Mouse (Mus musculus) WW6 (cell line): ENCODE measurements at regions not wholly inside any gene's neighbourhood (a gene's known extent, or its start where the extent isn't known, plus 50 kb on each side); places are given as distances from the start of the nearest gene placed in this dataset.

Experiments
- DNase-seq: peaks from one replicate; pipeline ENCODE4 v3.0.0-alpha.2; 2013; ENCODE audit warnings: low read depth, low spot score

DNA sequence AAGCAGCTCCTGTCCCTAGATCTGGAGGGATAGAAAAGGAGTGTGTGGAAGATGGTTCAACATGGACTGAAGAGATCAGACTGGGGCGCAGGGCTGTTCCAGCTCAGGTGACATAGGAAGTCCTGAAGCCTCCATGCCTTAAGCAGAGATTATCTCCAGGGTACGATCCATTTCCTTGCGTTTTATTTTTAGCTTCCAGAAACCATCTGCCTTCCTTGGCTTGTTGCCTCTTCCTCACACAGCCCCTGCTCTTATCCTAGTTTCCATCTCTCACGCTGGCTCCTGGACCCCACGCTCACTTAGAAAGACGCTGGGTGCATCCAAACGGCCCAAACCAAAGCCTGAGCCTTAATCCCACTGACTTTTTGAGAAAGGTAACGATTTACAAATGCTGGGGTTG is 206.8 kb upstream of the Daam1 start:
- no peak for DNase-seq

DNA sequence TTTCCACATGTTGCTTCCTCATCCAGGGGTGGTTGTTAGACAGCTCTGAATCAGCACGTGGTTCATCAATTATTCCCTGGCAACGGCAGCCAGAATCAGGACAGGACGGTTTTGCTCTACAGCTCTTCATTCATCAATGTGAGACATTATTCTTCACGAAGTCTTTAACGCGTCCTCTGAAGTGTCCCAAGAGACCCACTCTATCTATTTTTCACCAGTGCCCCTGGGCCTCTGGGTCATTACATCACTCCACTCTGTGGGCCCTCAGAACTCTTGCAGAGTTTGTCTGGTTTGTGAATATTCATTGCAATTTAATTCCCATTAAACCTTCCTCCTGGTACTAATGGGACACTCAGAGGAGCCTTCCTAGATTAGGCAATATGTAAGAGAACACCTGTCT is 206.2 kb upstream of the Daam1 start:
- no peak for DNase-seq

DNA sequence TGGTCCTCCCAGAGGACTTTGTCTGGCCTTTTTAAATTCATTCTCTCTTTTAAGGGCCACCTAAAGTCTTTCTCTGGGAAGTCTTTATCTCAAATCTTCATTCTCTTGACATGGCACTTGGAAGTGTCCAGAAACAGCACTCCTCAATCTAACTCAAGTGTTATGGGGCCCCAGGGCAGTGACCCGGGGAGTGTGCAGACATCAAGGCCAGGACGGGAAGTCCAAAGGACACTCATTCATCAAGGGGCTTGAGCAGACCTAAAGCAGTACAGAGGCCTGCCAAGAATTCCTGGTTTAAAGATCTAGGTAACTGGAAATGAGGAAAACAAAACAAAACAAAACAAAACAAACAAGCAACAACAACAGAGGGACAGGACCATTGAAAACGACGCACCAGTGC is 205.8 kb upstream of the Daam1 start:
- DNase-seq = no peak

DNA sequence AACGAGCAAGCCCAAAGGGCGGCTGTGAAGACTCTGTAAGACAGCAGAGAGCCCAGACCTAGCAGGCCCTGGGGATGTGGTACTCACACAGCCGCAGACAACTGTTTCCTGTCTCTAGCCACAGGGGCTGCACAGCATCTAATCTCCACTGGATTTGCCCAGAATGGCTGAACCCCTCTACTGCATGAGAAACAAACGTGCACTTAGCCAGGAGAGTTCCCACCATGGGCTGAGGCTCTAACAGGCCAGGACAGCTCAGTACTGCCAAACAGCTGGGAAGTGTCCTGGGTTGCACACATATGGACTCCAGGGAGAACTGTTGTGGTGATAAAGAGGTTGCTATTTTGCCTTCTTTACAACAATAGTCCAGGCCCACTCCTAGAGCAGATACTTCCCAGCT is 204.1 kb upstream of the Daam1 start:
- no peak for DNase-seq

DNA sequence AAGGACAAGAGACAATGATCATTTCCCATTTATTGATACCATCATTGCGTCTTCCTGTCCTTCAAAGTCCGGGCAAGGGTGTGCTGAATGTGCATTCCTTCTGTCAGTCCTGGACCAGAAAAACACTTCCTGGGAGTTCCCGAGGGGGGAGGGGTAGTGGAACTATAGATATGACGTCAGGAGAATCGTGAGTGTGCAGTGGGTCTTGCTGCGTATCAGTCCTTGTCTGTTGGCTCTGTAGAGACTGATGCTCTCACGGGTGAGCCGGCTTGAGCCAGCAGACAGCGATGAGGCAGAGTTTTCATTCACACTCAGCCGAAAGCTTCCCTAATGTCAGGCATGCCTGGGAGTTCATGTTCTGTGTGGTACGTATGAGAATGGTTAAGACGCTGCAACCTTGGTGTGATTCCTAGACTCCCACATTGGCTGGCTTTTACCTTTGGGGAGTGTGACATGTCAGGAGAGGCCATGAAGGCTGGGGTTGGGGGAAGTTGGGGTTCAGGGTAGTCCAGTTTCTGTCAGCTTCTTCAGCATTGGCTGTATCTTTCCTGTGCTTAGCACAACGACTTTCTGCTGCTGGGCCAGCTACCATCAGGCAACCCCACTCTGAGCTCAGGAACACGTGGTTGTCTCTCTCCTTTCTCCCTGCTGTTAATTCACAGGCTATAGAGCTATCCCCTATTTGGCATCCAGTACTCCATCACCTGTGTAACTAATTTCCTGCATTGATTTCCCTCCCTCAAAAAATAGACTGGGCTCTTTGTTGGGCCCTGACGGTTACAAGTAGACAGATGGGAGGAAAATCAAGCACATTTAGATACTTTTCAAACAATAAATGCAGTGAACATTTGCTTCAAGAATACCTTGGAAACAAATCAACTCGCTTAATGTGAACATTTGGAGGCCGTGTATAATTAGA is 203.2 kb upstream of the Daam1 start:
- no peak for DNase-seq

DNA sequence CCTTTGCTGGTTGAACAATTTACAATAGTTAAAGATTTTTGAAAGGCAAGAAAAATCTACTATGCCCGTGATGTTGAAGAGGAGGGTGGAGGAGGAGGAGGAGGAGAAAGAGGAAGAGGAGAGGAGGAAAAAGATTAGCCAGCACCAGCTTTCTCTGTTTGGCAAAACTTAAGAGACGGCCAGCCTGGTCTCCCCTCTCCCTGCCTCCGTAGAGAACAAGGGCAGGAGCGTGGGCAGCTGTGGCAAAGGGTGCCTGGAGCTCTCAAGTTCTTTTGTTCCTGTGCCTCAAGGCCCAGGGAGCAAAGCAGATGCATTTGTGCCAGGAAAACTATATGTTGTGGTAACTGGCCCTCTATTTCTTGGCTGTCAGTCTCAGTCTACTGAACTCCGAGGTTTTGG is 202.5 kb upstream of the Daam1 start:
- DNase-seq = no peak

DNA sequence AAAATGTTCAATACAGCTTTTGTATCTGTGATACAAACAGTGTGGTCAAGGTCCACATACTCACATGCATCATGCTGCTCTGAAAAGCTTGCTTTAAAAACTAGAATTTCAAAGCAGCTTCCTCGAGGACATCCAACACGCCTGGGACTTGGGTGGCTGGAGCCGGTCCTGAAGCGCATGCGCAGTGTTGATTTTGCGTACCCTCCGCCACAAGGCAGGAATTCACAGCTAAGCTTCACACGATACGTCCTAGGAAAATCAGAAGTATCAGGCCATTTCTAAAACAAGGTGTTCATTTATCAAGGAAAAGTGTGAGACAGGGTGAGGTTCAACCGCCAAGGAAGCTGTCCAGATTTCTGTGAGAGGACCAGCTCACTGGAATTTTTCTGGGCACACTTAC is 202.1 kb upstream of the Daam1 start:
- DNase-seq = no peak

DNA sequence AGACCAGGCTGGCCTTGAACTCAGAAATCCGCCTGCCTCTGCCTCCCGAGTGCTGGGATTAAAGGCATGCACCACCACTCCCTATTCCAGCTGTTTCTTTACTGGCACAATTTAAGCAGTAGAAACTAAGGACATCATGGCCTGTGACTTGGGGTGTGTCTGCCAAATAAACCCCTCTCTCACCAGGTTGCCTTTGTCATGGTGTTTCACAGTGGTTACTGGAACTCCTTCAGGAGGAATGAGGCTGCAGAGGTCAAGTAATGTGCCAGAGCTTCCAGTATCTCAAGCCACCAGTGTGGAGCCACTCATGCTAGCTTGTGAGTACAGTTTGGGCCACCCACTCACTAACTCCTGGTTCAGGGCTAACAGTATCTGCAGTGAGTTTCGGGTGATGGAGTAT is 200.5 kb upstream of the Daam1 start:
- DNase-seq = peak; percentile 9

DNA sequence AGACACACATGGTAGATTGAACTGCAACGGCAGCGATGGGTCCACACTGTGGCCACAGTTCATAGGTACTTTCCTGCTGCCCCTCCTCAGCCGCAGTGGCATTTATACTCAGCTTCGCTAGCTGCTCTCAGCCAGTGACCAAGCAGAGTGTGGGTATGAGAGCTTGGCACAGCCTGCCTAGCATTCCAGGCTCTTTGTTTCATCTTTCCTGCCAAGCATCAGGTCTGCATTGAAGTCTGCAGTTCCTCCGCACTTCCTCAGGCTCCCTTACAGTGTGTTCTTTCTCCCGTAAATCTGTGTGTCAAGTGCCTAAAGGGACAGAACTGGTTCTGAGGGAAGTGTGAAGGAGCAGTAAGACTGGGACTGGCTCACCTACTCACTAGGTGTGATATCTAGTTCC is 194.6 kb upstream of the Daam1 start:
- DNase-seq = no peak

DNA sequence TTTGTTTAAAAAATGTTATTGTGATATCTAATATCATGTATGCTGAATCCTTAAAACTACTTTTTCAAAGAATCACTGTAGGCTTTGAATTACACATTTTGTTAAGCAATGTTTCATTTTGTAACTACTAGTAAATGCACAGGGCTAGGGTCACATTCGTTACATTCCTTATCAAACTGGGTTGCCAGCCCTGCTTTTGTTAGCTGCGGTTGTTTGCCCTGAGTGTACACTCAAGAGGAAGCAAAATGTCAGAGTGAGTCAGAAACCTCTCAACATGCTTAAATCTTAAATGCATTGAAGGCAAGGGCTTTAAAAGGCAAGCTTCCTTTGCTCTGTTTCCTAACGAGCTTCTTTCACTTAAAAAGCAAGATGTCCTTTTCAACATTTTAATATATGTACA is 193.6 kb upstream of the Daam1 start:
- DNase-seq = no peak

DNA sequence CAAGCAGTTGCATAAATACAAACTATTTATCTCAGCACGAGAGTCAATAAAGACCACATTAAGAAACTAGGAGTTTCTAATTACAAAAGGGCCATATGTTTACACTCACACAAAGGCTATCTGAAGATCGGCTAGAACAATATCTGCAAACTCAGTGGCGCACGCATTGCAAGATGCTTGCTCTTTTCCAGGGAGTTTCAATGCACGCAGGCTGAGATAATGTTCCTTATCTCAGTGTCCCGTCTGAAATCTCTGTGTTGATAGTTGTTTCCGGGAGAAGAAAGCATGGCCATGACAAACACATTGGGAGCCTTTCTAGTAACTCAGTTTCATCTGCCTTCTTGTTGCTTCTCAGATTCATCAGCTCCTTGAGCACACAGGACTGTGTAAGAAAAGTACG is 192.6 kb upstream of the Daam1 start:
- no peak for DNase-seq

DNA sequence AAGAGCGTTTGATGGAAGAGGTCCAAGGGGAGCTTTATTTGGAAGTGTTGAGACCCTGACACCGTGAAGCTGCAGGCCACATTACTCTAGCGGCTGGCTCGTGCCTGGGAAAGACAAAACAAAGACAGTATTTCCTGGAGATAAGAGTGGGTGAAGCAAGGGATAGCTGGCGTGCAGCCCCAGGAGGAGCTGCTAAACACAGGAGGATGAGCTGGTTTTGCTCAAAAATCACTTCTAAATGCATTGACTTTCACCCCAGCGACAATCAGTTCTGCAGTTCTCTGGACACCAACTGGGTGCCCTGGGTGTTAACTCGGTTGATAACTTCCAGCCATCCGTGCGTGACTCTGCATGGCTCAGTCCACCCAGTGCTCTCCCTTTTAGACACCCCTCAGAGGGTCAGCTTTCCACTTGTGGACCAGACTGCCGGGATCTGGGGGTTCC is 190.8 kb upstream of the Daam1 start:
- DNase-seq = no peak

DNA sequence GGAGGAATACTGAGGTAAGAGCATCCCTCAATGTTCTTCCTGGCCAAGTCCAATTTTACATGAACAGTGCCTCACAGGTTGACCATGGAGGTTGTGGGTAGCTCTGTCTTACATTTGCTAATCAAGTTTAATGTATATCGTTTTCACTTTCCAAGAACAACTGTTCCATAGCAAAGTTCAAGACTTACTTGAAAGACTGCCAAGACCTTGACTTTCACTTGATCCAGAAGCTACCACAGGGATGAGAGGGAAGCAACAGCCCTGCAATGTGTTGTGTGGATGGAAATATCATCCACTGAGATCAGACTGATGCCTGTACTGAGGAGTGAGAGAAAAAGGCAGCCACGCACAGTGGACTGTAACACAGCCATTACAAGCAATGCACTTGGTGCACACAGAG is 189.4 kb upstream of the Daam1 start:
- DNase-seq = no peak

DNA sequence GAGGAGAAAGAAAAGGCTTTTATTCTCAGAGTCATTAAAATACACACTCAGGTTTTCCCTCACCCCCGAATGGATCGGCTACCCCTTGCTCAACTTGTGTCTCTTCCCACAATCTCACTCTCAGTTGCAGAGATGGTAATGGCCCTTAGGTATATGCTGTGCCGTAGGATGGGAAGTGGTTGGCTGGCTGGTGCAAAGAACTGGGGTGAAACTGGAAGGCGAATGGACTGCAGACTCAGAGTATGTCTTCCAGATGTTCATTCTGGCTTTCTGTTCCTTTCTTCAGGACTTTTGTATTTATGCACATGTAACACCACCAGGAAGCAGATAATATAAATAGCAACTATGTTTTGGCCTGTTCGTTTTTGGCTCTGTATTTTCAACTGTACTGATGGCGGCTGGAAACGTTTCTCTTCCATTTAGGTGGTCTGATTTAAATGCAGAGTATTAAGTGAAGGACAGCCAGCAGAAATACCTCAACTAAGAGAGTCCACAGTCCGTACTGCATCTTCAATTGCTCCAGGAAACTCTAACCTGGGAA is 188.0 kb upstream of the Daam1 start:
- DNase-seq = no peak

DNA sequence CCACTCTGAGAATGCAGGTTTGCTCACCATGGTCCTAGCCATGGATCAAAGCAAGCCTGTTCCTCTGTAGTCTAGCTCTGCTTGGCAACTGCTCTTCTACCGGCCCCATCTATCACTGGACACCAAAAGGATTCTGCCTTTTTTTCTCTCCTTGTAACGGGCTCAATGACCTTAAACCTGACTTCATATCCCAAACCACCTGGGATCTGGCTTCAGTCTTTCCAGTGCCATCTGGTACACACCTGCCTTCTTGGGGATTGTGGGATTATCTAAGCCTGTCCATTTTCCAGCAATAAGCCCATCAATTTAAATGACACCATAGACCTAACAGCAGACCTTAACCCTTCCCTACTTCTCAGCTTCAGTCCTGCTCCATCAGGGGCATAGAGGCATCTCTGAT is 179.6 kb upstream of the Daam1 start:
- DNase-seq = no peak

DNA sequence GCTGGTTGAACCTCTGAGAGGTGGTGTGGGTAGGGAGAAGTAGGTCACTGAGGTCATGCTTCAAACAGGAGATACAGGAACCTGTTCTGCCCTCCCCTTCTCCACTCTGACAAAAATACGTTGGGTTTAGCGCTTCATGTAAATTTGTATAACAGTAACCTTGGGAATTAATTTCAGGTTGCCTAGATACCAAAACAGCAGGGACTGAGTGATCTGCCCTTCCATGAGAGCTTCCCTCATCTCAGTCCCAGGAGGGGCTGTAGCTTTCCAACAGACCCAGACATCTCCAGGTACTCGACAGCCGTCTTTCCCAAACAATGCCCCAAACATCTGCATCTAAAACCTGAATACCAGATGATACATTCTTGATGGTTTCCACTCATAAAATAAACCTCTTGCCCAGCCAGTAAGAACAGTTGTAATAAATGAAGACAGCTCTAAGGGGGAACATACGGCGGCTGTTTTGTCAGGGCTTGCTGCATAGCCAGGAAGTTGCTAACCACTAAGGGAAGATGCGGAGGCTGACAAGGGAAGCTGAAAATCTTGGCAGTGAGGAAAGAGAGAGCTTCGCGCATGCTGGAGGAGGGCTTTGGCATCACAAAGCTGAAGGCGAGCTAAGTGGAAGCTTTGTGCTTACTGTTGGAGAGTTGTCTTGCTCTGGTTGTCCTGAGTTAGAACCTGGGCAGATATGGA is 137.4 kb upstream of the Daam1 start:
- no peak for DNase-seq

DNA sequence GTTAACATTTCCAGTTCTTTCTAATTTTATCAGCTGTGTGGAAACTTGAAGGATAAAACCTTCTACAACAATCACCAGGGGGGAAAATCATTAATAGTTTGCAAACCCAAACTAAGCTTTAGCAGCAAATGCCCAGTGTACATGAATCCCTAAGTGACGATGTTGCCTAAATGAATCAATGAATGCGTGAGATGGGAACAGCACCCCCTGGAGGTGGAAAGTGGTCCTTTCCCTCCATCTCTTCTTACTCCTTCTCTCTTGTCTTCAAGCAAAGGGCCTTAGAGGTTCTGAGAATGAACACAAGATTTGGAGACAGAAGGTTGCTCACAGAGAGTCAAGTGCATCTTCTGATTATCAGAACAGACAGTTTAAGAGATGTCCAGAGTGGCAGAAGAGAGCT is 129.1 kb upstream of the Daam1 start:
- no peak for DNase-seq

DNA sequence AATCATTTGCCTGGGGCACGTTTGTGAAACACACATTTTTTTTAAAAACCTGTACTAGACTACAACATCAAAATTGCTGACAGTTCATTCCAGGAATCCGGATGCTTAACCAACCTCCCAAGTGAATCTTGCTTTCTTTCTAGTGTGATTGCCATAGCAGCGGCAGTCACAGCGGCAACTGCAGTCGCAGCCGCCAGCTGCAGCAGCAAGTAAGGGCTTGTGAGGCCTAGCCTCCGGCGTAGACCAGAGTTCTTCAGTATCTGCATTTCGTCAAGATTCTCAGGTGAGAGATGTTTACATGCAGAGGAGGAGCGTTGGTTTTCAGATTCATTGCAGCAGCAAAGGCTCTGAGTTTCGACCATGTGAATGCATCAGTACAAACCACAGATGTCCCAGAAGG is 128.7 kb upstream of the Daam1 start:
- no peak for DNase-seq

DNA sequence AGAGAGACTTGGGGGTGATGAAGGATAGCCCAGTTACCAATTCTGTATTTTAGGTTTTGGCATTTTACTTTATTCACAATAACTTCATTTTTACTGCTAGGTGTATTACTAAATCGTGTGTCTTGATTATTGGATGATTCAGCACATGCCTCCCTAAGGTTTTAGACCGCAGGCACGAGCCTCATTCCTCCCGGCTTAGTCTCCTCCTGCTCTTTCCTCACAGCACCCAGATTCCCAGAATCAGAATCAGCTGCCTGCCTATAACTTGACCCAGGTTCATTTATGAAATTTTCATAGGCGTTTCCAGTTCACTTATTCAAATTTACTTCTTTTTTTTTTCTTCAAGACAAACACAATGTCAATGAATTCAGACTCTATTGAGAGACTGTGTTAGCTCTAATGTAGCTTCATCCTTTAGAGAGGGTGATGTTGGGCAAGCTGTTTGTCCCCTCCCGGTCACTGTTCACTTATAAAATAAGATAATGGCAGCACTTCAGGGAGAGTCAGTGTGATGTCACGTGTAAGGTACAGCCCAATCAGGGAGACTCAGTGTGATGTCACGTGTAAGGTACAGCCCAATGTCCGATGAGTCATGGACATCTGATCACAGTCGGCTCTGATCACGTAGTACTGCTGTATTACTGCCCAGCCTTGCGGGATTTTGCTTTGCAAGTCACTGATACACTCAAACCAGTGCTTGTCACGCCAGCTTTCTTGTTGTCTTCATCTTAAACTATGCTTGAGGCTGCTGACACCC is 127.6 kb upstream of the Daam1 start:
- DNase-seq = no peak

DNA sequence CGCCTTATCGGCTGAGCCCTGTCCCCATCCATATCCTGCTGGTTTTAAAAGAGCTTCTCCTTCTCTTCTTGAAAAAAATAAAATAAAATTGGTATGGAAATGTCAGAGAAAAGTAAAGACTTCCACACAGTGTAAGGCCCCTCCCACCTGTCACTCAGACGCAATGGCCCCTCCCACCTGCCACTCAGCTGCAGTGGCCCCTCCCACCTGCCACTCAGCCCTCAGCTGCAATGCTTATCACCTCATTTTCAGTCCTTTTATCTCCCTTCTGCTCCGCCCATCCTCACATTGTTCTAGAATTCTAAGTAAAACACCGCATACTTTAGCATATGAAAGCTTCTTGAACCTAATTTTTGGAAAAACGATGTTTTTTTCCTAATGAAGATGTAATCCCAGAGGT is 126.4 kb upstream of the Daam1 start:
- DNase-seq = no peak

DNA sequence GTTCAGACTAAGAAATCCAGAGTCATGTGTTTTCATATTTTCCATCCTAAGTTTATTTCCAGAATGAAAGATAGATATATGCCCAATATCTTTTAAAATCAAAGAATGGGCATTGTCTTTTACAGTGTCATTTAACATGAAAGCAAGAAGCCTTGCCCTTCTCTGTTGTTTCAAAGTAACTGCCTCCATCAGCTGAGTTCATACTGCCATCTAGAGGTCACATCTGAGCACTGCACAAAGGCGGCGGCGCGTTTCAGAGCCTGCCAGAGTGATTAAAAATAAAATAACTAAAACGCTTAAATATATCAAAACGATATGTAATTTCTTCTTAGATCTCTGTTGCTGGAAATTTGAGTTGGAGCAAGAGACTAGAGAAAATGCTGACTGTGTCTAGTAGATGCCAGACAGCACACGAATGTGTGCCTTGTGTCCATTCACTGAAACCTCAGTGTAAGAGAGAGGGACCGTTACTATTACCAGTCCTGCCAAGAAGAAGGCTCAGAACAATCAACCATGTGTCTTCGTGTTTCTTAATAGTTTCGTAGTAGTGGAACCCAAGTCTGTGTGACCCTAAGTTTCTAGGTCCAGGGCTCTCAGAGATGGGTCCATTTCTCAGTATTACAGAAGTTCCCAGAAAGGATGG is 123.0 kb upstream of the Daam1 start:
- no peak for DNase-seq

DNA sequence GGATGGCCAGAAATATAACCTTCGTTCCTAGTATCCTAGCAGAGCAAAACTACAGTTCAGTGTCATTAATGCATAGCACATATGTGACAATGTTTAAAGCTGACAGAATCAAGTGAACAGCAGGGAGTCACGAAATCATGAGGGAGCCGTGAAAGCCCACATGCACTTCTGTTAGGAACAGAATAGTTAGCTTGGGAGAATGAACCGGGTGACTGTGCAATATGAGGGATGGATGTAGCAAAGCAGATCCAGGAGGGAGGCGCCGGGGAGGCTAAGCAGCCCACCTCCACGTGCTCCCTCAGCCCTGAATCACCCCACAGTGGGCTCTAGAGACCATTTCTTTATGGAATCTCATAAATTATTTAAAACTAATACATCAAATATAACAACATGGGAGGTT is 116.3 kb upstream of the Daam1 start:
- DNase-seq = no peak
